Mouse (Mus musculus): Measurements from ENCODE around the gene Synpr.

DNA sequence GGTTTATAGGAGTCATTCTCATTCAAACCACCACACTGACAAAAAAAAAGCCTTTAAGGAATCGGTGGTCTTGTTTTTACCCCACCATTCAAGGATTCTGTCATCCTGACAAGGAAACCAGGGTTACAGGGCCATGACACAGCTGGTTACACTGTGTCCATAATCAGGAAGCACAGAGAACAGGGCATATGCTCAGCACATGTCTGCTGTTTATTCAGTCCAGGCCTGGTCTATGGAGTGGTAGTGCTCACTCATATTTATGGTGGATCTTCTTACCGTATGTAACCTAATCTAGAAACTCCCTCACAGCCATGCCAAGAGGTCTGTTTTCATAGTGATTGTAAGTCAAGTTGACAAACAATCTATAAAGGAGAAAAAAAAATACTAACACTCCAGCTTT is 293.5 kb downstream of the Synpr start:
- TF ChIP-seq TAL1 (conservative IDR thresholded peaks at IDR 0.05; ENCODE audit: low read depth, low read length) = no peak
- TF ChIP-seq CTCF (IDR thresholded peaks at IDR 0.05; ENCODE audit: low read depth, low read length) = no peak
- no peak for TF ChIP-seq GATA1 (IDR thresholded peaks at IDR 0.05; ENCODE audit: borderline replicate concordance, low read length)
- TF ChIP-seq GATA2 (IDR thresholded peaks at IDR 0.05; ENCODE audit: borderline replicate concordance, low read depth, low read length) = no peak
- TF ChIP-seq POLR2AphosphoS5 (IDR thresholded peaks at IDR 0.05; ENCODE audit: insufficient replicate concordance, low read depth, low read length) = no peak

Measured in G1E (cell line).